In the genomic region with DNA sequence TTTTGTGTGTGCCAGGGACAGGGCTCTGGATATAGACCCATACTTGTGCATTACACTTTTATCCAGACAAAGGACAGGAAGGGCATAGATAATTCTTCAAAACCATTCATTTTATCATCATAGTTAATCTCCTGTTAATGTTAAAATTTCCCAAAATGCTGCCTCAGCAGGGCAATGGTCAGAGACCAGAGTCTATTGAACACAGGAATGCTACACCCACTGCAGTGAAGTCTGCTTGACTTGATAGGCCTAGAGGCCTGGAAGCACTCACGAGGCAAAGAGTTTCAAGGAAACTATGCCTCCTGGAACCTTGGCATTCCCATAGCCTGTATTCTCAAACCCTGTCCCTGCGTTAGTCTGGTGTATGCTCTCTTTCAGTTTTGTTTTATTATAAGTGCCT, we compare ENCODE assay signal across 20 mouse cellular contexts. TPM values are rescaled to one million over a fixed set of nuclear protein-coding genes. Genes with fewer than 3 reads are reported as not detected.
"Had no signal": no experiment of that assay in that cellular context is flagged by ENCODE, and none has a peak within 500 bp of the region (broad histone marks: within the 10 kb centered on the region; RNA-seq: fewer than 3 reads in every experiment).

No protein-coding gene starts in this region.

- ATAC-seq: lung, postnatal 0 days; midbrain, embryonic 13.5 days; midbrain, embryonic 15.5 days had no signal

- H3K9me3 ChIP-seq: lung, embryonic 15.5 days; midbrain, embryonic 13.5 days; midbrain, embryonic 15.5 days; neural tube, embryonic 12.5 days had no signal

- H3K27ac ChIP-seq: lung, embryonic 15.5 days; macrophage; midbrain, embryonic 13.5 days; midbrain, embryonic 15.5 days; neural tube, embryonic 12.5 days had no signal

- H3K27me3 ChIP-seq: lung, embryonic 15.5 days; midbrain, embryonic 13.5 days; midbrain, embryonic 15.5 days had no signal

- H3K9ac ChIP-seq: lung, embryonic 15.5 days; midbrain, embryonic 13.5 days; midbrain, embryonic 15.5 days; neural tube, embryonic 12.5 days had no signal

- DNase-seq: lung, adult 2 months; lung, postnatal 14 days; lung, postnatal 36 days; retina, postnatal 1 day; right cerebral cortex, adult 18-20 months; right cerebral cortex, postnatal 25 days; right cerebral cortex, postnatal 4 days; spleen, adult 18-20 months; thymus, adult 18-20 months; thymus, postnatal 14 days; thymus, postnatal 36 days had no signal

- H3K36me3 ChIP-seq: lung, embryonic 15.5 days; midbrain, embryonic 13.5 days; midbrain, embryonic 15.5 days; neural tube, embryonic 12.5 days had no signal

- H3K4me3 ChIP-seq: lung, embryonic 15.5 days; megakaryocyte, embryonic 14.5 days; midbrain, embryonic 13.5 days; midbrain, embryonic 15.5 days; neural tube, embryonic 12.5 days had no signal

- H3K4me2 ChIP-seq: lung, embryonic 15.5 days; midbrain, embryonic 11.5 days; midbrain, embryonic 13.5 days; midbrain, embryonic 15.5 days; neural tube, embryonic 12.5 days had no signal

- H3K4me1 ChIP-seq: lung, embryonic 15.5 days; midbrain, embryonic 13.5 days; midbrain, embryonic 15.5 days; neural tube, embryonic 12.5 days had no signal

RNA-seq across cellular contexts. Expression of gene Gpt2, which starts 12.7 kb away (rescaled TPM):
- total RNA-seq: monocyte, adult 5-6 weeks had no signal
